Mouse (Mus musculus) liver, embryonic 14.5 days (tissue): ENCODE data around the gene Mtmr4. TPM values are rescaled to one million over a fixed set of nuclear protein-coding genes. Genes with fewer than 3 reads are reported as not detected.
A peak's percentile ranks its signal among the peaks of the same experiment; 100 is the strongest.

Experiments
- ATAC-seq: fragments of 200-750 bp; cut with Nextera tagmentation; 2 replicates; pipeline ENCODE4 v1.8.0; 2017; ENCODE audit warnings: moderate number of reproducible peaks, mild to moderate bottlenecking, moderate library complexity; ENCODE audit not compliant: insufficient read depth
- DNase-seq, 3 experiments: peaks; one replicate each; pipeline ENCODE4 v3.0.0-alpha.2; 2012 to 2013; ENCODE audit warnings: low read depth in 3 of 3, low spot score in 3 of 3
- H3K27ac ChIP-seq: fragments of 300-500 bp; sonication (generic); 2 replicates; pipeline ENCODE4 v1.5.1; 2014; ENCODE audit warnings: moderate library complexity, mild to moderate bottlenecking, control low read depth, inconsistent platforms
- H3K27me3 ChIP-seq: fragments of 300-500 bp; sonication (generic); 2 replicates; pipeline ENCODE4 v1.6.1; 2014; ENCODE audit warnings: mild to moderate bottlenecking, low read length, moderate library complexity; ENCODE audit not compliant: control insufficient read depth, insufficient read depth
- H3K36me3 ChIP-seq: fragments of 300-500 bp; sonication (generic); replicated peaks from 2 replicates; pipeline ENCODE4 v1.6.1; 2014; ENCODE audit warnings: low read depth; ENCODE audit not compliant: control insufficient read depth, insufficient read depth
- H3K4me1 ChIP-seq, 2 experiments: fragments of 200-500 bp in 1 of 2; fragments of 300-500 bp in 1 of 2; sonication (generic) in 1 of 2; replicated peaks; 2 replicates each; pipeline ENCODE4 v1.6.1; 2012 to 2014; ENCODE audit warnings: antibody characterized with exemption in 1 of 2, inconsistent platforms in 1 of 2, low read length in 1 of 2; ENCODE audit not compliant: control insufficient read depth in 2 of 2, insufficient read depth in 2 of 2
- H3K4me2 ChIP-seq: fragments of 300-500 bp; sonication (generic); 2 replicates; pipeline ENCODE4 v1.6.1; 2014; ENCODE audit warnings: low read depth, mild to moderate bottlenecking, control low read depth, moderate library complexity
- H3K4me3 ChIP-seq, 2 experiments: fragments of 200-500 bp in 1 of 2; fragments of 300-500 bp in 1 of 2; sonication (generic) in 1 of 2; 2 replicates each; pipeline ENCODE4 v1.5.1; 2012 to 2014; ENCODE audit warnings: low read depth in 2 of 2, low read length in 2 of 2, mild to moderate bottlenecking in 2 of 2, control low read depth in 1 of 2, inconsistent platforms in 1 of 2, moderate library complexity in 1 of 2; ENCODE audit not compliant: insufficient read depth in 1 of 2
- H3K9ac ChIP-seq: fragments of 300-500 bp; sonication (generic); replicated peaks from 2 replicates; pipeline ENCODE4 v1.6.1; 2014; ENCODE audit warnings: mild to moderate bottlenecking, control low read depth, moderate library complexity
- H3K9me3 ChIP-seq: fragments of 300-500 bp; sonication (generic); 2 replicates; pipeline ENCODE4 v1.6.1; 2016; ENCODE audit warnings: low read length, mixed read lengths; ENCODE audit not compliant: control insufficient read depth
- CTCF ChIP-seq: IDR thresholded peaks from 2 replicates; pipeline ENCODE4 v1.5.1; 2016; ENCODE audit warnings: antibody characterized with exemption, low read depth, control low read depth
- EP300 ChIP-seq: IDR thresholded peaks from 2 replicates; pipeline ENCODE4 v1.6.1; 2016; ENCODE audit warnings: antibody characterized with exemption, low read depth
- WGBS: fragments of 180-500 bp; shearing (Covaris S2); extraction: QIAGEN DNeasy Blood & Tissue Kit; methylation state at CpG from one replicate; pipeline ENCODE4 v1.1.7; 2014; ENCODE audit not compliant: insufficient replicate concordance; 5-methylcytosine and 5-hydroxymethylcytosine counted together
- polyA plus RNA-seq, 2 experiments: library from polyadenylated mRNA; depleted of rRNA in 1 of 2; stranded (reverse) in 1 of 2; unstranded in 1 of 2; fragments of >200 nt; fragmentation: Nextera tagmentation in 1 of 2; extraction: Ambion mirVana in 1 of 2; gene quantifications; 2 replicates each; pipeline versions ENCODE4 v1.2.1 to v1.2.3; 2012 to 2014

Mtmr4 gene
- polyA plus RNA-seq, 2 experiments, result 6.5 to 8.7 TPM

DNA sequence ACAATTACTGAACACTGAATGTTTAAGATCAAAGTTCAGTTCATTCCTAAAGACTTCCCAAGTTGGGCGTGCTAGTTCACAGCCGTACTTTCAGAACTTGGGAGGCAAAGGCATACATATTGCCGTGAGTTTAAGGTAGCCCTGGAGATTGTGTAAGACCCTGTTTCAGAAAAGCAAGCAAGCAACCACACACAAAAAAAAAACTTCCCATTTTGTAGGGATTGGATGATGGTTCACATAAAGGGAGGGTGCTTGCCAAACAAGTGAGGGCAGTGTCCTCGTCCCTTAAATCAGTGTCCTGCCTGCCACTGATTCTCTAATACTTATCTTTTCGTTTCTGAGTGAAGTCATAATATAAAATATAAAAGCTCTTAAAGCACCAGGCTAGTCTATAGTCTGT, 62.7 kb downstream of the Mtmr4 start:
- Histone ChIP-seq H3K9ac (no peak overlapping the region), H3K4me3 (no peak overlapping the region), H3K9me3 (no peaks in the 10 kb centered on the region), H3K4me1 (no peaks in the 10 kb centered on the region), H3K4me2 (no peak overlapping the region), H3K36me3 (no peaks in the 10 kb centered on the region), H3K27ac (no peak overlapping the region), H3K27me3 (no peaks in the 10 kb centered on the region)
- DNase-seq (no peak), ATAC-seq (no peak)
- WGBS, result 49% methylated on average over 5 of the region's 5 CpGs
- TF ChIP-seq EP300 (no peak), CTCF (no peak)

DNA sequence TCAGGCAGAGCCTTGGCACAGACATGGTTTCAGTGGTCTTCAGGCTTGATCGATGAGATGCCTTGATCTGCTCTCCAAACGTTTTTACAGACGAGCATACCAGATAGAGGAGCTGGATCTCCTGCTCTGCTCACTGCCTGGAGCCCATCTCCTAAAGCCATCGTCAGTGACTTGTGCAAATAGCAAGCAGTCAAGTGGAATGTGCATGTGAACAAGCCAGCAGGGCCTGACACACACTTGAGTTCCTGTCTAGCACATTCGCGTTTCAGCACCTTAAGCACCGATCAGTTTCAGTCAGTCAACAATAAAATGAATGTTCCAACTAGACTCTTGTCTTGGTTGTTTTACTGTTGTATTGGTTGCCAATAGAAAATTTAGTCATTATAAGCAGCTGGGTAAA, 67.3 kb downstream of the Mtmr4 start:
- Histone ChIP-seq H3K9ac (no peak overlapping the region), H3K27ac (no peak overlapping the region), H3K36me3 (no peaks in the 10 kb centered on the region), H3K4me1 (peaks cover 0 to 6% of the 10 kb centered on the region in 2 experiments; a peak in 1 of 4 replicates), H3K4me3 (no peak overlapping the region), H3K4me2 (no peak overlapping the region), H3K9me3 (no peaks in the 10 kb centered on the region), H3K27me3 (no peaks in the 10 kb centered on the region)
- TF ChIP-seq CTCF (no peak), EP300 (no peak)
- ATAC-seq (no peak), DNase-seq (no peak)
- WGBS, result 63% methylated on average over 7 of the region's 7 CpGs

GRCm38 (mm10) chr11:87662407-87662806, 70.4 kb downstream of the Mtmr4 start, which contains the start of gene Rnf43:
TSS of gene Rnf43 (plus strand) at chr11:87662722.
- Histone ChIP-seq H3K27ac (no peak within 1 kb of the TSS), H3K27me3 (no peaks in the 10 kb centered on the region), H3K4me3 (peak within 1 kb of the TSS; percentile 38 to 48), H3K36me3 (no peaks in the 10 kb centered on the region), H3K4me2 (peak within 1 kb of the TSS; percentile 60), H3K4me1 (peaks cover 0 to 6% of the 10 kb centered on the region in 2 experiments; a peak in 1 of 4 replicates), H3K9ac (peak within 1 kb of the TSS; percentile 33; the same call in 1 of the 2 replicates), H3K9me3 (no peaks in the 10 kb centered on the region)
- ATAC-seq (peak; percentile 75), DNase-seq (peak; percentile 69 to 78 (median 72))
- WGBS, result under 1% methylated on average over 8 of the region's 8 CpGs
- TF ChIP-seq EP300 (0 out of 2 replicates have a peak, but pooled peaks have one; percentile 30), CTCF (peak; percentile 92)

- DNase-seq, result no peak
- Histone ChIP-seq H3K9me3 (no peaks in the 10 kb centered on the region), H3K27ac (no peak overlapping the region), H3K4me1 (peaks cover 0 to 8% of the 10 kb centered on the region in 2 experiments; a peak in 1 of 4 replicates), H3K4me3 (peak overlapping the region; percentile 38 to 48), H3K36me3 (no peaks in the 10 kb centered on the region), H3K27me3 (no peaks in the 10 kb centered on the region), H3K9ac (peak overlapping the region; percentile 25; the same call in 1 of the 2 replicates), H3K4me2 (peak overlapping the region; percentile 60)
- TF ChIP-seq CTCF (no peak), EP300 (no peak)
- no peak for ATAC-seq
- WGBS, result 22% methylated on average over 14 of the region's 14 CpGs
Observed at GRCm38 (mm10) chr11:87662822-87663221, 70.9 kb downstream of the Mtmr4 start.

GRCm38 (mm10) chr11:87663948-87664347, 72.0 kb downstream of the Mtmr4 start:
- H3K27ac ChIP-seq, result no peak overlapping the region
- peaks cover 0 to 8% of the 10 kb centered on the region in 2 experiments; a peak in 1 of 4 replicates for H3K4me1 ChIP-seq
- H3K4me2 ChIP-seq, result peak overlapping the region; percentile 31; the same call in 1 of the 2 replicates
- 67% methylated on average over 6 of the region's 6 CpGs for WGBS
- H3K9ac ChIP-seq, result no peak overlapping the region; the same call in 1 of the 2 replicates
- H3K9me3 ChIP-seq, result no peaks in the 10 kb centered on the region
- TF ChIP-seq CTCF (no peak), EP300 (no peak)
- ATAC-seq, result no peak
- no peaks in the 10 kb centered on the region for H3K36me3 ChIP-seq
- peak overlapping the region; percentile 38 to 57 for H3K4me3 ChIP-seq
- DNase-seq, result no peak
- no peaks in the 10 kb centered on the region for H3K27me3 ChIP-seq
